Mouse (Mus musculus): ENCODE measurements around the gene Kcnip4.

Gene Kcnip4

DNA sequence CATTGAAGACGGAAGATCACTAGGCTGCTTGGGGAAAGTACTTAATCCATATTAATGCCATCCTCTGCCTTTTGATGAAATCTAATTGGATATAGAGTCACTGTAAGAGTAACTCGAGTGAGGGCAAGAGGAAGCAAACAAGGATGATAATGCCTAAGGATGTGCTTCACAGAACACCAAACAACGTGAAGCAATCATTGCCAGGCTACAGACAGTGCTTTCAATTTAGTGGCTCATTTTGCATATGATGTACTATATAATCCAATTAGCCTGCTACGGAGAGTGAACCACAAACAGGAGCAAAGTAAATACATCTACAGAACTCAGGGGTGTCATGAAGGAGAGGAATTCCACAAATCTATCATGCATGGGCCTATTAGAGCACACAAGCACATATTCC is 280.3 kb downstream of the Kcnip4 start:
- DNase-seq: no peak

DNA sequence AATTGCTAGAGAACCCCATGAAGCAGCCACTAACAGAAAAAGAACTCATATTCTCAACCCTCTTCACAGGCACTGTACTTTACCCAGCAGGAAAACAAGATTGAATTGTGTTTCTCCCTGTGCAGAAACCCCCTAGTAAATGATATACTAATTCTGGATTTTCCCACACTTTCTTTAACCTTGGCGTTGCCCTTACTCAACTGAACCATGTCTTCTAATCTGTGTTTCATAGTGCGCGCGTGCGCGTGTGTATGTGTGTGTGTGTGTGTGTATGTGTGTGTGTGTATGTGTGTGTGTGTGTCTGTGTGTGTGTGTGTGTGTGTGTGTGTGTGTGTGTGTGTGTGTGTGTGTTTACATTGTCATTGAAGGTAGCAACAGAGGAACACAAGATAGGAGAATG is 283.0 kb downstream of the Kcnip4 start:
- no peak for DNase-seq

DNA sequence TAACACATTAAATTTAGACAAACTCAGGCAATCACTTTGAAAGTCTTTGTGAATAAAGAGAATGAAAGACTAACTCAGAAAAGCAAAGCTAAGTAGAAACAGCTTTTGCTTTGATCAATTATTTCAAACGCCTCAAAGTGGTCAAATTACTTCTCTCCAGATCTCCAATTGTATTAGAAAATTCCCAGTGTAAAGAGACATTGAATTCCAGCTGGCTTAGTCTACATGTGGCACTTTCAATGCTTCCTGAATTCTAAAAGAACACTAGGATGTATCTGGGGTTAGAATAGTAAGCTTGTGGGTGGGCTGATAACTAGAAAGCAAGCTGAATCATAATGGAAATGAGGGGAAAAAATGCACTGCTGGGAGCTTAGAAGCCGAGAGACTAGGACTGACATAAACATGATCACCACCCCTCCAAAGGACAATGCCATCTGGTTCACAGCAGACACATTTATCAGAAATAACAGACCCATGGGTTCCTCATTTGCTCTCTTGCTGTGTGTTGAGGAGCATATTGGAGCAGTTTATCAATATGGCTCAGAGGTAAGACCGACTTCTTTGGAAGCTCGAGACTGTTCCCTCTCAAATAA is 323.4 kb downstream of the Kcnip4 start:
- DNase-seq: peak; percentile 2

DNA sequence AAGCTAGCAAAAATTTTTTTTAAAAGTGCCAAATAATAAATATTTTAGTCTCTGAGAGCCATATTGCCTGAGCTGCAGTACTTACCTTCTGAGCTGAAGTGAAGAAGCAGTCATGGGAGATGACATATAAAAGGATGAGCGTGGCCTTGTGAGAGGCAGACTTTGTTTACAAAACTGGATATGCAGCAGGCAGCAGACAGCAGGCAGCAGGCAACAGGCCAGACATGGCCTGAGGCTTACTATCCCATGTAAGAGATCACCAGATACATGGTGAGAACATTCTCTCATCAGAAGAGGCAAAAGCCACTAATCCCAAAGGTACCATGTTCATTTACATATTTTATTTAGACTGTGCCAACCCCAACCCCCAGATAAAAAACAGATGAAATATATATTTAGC is 336.5 kb downstream of the Kcnip4 start:
- peak; percentile 51 to 71 for DNase-seq

DNA sequence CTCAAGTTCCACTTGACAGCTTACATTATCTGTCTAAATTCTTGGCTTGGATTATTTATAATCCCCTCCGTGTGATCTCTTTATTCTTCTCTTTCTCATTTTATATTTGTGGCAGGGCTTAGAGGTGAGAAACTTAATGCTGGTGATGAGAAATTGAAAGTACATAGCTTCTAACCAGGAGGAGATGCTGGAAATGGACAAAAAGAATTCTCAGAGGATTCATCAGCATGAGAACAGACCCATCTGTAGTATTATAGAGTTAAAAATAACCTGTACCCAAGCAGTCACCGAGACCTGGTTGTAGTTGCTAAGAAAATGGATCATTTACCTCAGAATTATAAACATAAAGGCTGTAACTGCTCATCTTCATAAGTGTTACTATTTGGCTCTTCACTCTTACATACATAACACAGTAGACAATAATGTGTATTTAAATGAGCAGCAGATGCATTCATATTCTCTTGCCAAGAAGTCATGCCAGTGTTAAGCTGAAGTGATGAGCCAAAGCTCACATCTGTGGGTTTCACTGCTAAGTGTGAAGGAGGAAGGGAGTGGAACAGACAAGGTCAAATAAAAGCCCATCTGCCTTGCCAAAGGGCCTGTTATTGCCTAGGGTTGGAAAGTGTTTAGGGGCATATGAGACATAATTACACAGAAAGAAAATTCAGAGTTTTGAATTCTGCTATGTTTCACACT is 374.4 kb downstream of the Kcnip4 start:
- peak; percentile 39 to 50 for DNase-seq

DNA sequence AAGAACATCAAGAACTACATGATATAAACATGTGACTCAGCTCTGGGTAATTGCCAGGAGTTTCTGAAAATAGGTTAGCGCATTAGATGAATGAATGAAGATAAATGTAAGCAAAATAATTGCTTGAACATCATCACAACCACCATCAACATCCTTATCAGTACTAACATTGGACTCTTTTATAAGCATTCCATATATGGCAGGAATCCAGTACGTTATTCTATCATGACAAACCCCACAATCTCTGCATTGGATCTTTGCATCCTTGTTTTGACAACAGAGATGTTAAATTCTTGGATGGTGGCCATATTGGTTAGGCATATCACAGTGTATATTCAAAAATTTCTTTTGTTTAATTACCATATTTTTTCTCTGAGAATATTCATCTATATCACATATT is 375.0 kb downstream of the Kcnip4 start:
- peak in 1 of 2 experiments; percentile 11 for DNase-seq

DNA sequence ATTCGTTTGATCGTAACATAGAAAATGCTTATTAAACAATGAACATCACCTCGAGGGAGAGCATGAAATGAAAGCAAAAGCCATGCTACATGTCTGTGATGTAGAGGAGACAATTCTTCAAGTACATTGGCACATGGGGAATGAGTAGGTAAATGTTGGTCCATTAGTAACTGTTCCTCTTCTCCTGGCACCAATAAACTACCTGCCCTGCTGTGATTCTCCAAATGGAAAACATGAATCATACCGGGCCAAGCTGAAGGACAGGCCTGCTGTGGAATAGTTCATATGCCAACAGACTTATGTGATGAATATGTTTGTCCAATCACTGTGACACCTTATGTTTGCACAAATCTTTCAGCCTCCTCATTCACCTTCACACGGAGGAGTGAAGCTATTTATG is 429.3 kb downstream of the Kcnip4 start:
- peak in 1 of 2 experiments; percentile 22 for DNase-seq

DNA sequence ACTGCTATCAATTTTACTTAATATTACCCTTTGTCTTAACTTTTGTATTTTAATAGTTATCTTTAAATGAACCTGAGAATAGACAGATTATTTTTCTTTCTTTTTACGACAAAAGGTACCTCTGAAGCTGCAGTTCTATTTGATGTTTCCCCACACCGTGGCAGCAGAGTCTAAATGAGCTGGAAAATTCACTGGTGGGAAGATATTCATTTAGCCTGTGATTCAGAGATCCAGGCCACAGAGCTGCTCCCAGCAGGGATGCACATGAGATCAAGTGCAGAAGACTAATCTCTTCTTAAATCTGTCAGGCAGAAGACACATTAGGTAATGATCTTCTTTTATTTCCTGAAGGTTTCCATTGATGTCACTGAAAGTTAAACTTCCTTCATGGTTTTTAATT is 429.8 kb downstream of the Kcnip4 start:
- DNase-seq: peak; percentile 61 to 66

DNA sequence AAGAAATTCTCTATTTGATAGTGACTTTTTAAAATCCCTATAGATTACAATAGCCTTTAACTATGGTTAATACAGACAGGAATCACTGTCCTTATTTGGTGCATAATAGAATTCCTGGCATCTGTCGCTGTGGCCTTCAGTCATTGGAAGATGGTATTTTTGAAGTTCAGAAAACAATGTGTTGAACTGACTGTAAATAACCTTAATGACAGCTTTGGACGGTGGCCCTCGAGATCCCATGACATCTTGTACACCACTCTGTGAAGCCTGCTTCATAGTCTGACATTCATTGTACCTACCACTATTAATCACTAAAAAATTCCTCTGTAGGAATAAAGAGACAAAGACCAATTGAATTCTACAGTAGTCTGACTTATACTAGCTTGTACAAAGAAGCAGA is 430.4 kb downstream of the Kcnip4 start:
- no peak for DNase-seq

DNA sequence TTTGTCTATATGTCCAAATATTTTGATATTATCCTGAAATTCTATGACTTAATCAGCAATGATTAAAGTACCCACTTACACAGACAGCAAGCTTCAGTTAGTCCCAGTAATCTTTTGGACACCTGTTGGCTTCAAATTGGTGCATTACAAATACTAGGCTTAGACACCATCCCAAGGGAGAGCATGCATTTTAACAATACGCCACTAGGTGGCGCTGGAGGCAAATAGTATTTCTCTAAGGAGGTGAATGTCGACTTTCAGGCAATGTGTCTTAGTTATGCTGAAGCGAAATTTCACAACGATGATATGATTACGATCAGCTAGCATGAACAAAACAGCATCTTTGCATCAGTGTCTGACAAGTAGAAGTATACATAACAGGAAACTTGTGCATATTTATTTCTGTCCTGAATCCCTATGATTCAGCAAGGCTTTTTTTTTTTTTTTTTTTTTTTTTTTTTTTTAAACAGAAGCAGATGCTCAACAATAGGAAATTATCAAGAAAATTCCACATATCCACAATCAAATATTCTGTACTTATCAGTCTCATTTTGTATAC is 434.5 kb downstream of the Kcnip4 start:
- peak; percentile 93 to 95 for DNase-seq

DNA sequence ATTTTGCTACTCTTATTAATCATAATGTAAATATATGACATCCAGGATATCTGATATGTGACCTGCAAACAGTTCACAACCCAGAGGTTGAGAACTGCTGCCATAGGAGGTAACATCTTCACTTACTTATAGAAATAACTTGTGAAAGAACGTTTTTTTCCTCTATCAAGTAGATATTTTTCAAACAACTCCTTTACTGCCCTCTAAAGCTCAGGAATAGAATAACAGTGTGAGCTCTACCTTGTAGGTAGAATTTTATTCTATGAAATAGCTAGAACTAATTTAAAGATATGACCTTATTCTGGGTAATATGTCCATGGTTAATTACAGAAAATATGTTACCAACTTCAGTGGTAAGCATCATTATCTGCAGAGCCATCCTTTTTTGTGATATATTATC is 459.1 kb downstream of the Kcnip4 start:
- DNase-seq: no peak

DNA sequence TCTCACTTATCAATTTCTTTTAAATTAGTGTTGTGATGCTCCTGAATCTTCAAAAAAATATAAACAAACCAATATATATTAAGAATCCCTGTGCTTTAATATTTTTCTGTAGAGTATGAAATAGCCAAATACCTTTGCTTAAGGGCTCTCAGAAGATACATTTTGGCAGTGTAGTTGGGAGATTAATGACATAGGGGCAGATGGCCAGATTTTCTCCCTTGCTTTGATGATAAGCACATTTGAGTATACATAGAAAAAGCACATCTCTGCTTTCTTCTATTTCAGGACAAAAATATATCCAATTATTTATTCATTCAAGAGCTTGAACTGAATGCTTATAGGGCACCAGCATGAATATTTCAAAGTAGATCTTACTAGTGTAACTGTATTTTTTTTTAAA is 465.8 kb downstream of the Kcnip4 start:
- DNase-seq: peak; percentile 22 to 25

DNA sequence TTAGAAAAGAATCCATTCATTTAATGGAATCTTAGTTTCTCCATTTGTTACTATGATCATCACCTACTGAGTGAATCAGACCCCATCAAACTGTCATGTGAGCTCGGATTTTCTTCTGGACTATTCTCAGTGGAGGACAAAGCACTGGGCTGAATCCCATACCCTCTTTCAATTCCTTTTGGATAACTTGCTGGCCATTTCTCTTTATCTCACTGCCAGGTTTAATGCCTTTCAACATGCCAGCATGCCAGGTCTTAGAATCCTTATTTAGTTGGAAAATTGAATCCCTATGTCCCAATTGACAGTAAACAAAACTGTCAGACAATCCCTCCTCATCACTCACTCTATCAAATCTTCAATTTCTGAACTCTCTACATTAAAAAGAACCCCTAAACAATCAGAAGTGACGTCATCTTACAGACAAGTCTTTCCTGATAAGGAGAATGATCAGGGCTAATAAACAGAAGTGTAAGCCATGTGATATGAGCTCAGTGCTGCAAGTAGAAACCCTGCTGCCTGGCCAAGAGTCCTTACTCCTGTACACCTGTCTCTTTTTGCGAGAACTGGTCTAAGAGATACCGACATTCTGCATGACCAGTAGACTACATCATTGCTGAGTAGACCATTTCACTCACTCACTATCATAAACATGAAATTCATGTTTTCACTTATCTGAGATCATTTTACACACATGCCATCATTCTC is 466.9 kb downstream of the Kcnip4 start:
- DNase-seq: peak; percentile 33 to 37

DNA sequence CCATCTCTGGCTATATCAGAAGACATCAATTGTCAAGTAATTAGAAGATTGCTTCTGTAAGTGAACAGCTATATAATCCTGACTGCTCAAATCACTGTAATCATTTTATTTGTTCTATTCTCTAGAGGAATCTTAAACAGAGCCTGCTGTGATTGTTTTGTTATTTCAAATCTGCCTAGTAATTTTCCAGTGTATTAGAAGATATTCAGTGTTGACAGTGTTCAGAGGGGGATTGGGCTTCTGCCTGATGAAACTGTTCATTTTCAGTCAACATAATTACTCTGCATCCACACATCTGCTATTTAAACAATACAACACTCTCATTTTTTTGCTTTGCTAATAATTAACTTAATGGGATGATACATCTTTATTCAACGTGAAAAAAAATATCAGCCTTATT is 476.7 kb downstream of the Kcnip4 start:
- no peak for DNase-seq

DNA sequence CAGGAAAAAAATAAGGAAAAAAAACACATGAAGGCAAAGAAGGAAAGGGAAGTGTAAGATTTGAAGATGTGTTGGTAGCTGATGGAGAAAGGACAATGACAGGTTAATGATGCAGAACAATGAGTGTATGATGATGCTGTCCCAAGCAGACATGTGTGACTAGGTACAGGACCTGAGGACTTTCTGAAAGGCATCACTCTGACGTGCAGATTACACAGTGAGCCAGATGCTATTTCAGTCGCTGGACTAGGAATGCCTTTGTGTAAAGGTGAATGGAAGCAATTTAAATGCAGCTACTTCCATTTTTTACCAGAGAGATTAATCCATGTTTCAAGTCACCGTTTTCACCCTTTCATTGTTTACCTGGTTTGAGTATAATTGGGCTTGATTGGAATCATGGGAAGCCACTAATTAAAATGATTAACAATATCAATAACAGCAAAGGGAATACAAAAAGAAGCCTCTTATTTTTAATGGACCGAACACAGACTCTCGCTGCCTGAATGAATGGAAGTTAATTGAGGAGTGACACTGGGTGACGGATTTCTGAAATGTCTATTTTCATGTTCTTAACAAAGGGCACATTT is 483.4 kb downstream of the Kcnip4 start:
- no peak for DNase-seq

DNA sequence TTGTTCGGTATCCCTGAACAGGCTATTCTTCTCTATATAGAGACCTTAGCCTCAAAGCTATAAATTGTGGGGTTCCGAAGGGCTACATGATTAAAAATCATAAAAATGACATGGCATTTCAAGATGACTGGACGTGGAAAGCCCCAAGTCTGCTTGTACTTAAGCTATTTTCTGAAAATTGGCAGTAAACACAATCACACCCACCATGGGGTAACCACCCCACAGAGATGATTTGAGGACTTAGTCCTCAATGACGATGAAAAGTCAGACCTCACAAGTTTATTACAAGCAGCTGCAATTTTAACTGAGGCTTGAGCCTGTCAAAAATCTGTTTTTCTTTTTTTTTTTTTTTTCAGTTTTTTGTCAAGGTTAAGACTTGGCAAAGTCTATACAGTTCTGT is 527.3 kb downstream of the Kcnip4 start:
- DNase-seq: peak; percentile 33 to 62

DNA sequence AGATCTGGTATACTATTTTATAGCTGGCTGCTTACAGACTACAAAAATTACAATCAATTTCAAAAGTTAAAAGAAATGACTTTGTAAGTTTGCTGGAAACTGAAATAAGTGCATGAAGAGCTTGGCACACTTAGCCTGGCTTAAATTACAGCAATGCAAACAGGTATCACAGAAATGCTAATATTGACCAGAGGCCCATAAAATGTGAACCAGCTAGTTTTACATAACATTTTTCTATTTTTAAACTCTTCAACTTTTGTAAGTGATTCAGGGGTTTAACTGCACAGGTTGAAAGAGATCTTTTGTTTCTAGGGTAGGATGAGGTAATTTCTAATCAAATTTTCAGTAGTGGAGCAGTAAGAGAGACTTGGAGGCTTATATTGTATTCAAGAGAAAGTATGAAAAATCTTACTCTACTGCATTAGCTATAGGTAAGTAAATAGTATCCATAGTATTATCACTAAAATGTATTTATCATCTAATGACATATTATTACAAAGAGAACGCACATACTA is 535.5 kb downstream of the Kcnip4 start:
- no peak for DNase-seq

DNA sequence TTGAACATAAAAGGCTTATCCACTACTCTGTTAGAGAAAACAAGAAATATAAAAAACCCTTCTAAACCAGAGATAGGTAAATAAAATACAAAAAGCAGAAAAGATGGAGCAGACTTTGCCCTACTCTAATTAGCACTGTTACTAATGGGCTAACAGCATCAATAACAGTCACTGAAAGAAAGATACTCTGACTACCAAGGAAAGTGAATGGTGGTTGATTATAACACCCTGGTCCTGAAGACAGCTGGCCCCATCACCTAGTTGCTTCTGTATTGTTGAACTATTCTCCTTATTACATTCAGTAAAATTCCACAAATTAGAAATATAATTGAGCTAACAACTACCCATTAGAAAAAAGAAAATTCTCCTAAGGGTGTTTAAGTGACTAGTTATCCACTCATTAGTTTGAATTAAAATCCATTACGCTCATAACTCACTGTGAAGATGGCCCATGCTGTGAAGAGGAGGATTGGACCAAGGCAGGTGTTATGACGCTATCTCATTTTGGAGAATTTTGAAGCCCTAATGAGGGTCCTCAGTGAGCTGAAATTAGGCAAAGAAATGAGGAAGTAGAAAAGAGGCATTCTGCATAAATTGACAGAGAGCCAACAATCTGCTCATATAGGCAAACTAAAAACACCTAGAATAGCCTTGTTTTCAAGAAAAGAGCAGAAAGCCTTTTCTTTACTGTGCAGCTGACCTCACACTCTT is 582.2 kb downstream of the Kcnip4 start:
- no peak for DNase-seq

DNA sequence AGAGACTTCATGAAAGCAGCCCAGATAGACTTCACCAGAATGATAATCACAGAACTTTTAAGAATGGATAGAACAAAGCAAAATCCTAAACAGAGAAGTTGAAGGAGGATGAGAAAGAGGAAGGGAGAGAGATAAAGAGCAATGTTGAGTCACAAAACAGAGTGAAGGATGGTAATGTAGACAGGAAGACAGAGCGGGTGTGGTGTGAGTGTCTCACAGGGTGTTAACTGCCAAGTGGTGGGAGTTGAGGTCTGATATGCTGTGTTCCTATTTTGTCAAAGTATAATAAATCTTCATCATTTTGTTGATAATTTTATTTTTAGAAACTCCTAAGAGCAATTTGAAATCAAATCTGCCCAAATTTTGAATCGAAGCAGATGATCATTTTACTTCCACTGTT is 592.8 kb downstream of the Kcnip4 start:
- no peak for DNase-seq

DNA sequence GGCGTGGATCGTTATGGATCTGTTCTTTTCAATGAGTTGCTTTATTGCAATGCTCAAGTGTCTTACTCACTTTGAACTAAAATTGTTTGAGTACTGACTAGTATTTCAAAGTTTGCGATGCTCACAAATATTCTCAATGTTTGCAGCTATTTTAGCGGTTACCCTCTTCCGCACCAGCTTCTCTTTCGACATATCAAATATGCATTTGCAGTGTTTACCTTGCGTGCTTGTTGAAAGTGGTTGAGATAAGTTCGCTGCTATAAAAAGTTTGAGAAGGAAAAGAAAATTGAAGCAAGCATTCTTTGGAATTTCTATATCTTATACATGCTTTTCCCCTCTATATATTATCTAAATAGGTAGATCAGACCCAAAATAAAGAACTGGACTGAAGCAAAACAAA is 634.5 kb downstream of the Kcnip4 start:
- DNase-seq: no peak

DNA sequence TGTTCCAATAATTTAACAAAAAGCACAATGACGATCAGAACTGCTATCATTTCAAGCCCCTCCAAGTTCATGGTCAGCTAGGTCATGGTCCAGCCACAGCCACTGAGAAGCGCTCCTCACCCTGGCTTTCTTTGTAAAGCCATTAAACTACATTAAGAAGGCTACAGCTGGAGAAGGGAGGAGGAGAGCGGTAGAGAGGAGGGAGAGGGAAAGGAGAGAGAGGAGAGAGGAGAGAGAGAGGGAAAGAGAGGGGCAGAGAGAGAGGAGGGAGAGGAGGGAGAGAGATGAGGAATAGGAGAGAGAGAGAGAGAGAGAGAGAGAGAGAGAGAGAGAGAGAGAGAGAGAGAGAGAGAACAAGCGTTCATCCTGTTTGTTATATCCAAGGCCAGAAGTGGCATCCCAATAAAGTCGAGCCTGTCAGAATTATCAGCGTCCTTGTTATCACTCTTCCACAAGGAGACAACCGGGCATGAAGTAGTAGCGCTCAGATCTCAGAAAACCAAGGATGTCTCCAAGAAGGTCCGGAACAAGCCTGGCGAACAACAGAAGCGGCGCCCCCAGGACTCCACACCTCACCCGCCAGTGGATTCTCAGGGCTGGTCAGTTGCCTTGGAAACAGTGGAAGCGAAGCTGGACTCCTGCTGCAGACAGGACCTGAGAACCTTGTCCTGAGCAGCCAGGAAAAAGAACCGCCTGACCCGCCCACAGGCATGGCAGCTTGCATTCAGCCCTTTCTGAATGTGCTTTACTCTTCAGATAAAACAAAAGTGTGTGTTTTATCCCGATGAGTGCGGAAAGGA is 635.1 kb downstream of the Kcnip4 start:
- DNase-seq: peak; percentile 58 to 69

DNA sequence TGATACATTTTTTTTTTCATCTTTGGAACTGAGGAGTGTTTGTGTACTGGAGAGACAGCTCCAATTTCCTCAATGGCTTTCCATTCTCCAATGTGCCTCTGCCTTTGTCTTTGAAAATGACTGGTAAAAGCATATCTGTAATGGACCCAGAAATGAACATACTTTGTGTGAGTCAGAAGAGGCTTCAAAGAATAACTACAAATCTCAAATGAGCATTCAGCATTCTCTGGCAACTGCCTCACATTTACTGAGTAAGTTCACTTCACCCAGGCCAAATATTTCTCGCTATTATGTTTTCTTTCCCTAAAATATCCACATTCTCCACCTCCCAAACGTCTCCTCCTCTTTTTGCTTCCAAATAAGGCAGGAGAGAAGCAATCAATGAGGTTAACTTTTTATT is 646.6 kb downstream of the Kcnip4 start:
- no peak for DNase-seq
